ENCODE assay signal across 8 mouse cellular contexts in genomic region chr15:98617176-98617537, GRCm38 (mm10). TPM values are rescaled to one million over a fixed set of nuclear protein-coding genes. Genes with fewer than 3 reads are reported as not detected.
DNase-seq lines count a peak whose midpoint lies in the region; ATAC-seq and TF ChIP-seq lines count a peak whose summit lies in the region.

No protein-coding gene starts in this region.

- peak overlapping the region; percentile 28; the same call in 1 of the 2 replicates for H3K9ac ChIP-seq in heart, embryonic 11.5 days (ENCODE audit: low read depth, low read length)
- 0 out of 2 replicates have a peak overlapping the region, but pooled peaks have one; percentile 12 for H3K9ac ChIP-seq in kidney, embryonic 15.5 days
- H3K9ac ChIP-seq in liver, embryonic 14.5 days (replicated peaks): 0 out of 2 replicates have a peak overlapping the region, but pooled peaks have one; percentile 25

- no peak for ATAC-seq in heart, embryonic 11.5 days (replicated peaks; ENCODE audit: insufficient number of reproducible peaks, low FRiP score, low TSS enrichment)
- peak; percentile 52; the same call in 1 of the 2 replicates for ATAC-seq in kidney, embryonic 15.5 days (replicated peaks; ENCODE audit: low FRiP score)
- peak; percentile 14; the same call in 1 of the 2 replicates for ATAC-seq in liver, embryonic 14.5 days (ENCODE audit: insufficient read depth)
- ATAC-seq in neutrophil, adult 5-6 weeks (ENCODE audit: extremely low read depth, insufficient number of reproducible peaks, low FRiP score, poor library complexity, severe bottlenecking): peak; percentile 26; the same call in 1 of the 2 replicates

- peak; percentile 55 for DNase-seq in CD4-positive helper T cell, adult 2 months (ENCODE audit: low read depth, low spot score)
- peak; percentile 76 for DNase-seq in adrenal gland, adult 2 months
- peak; percentile 89 for DNase-seq in embryonic facial prominence, embryonic 10.5 days (ENCODE audit: low spot score)
- no peak for DNase-seq in liver, embryonic 14.5 days (ENCODE audit: low read depth in 3 of 3, low spot score in 3 of 3)
- DNase-seq in urinary bladder, postnatal 25 days (ENCODE audit: low spot score): peak; percentile 81

- H3K27me3 ChIP-seq in embryonic facial prominence, embryonic 10.5 days (replicated peaks; ENCODE audit: low read depth, poor library complexity, severe bottlenecking): peaks cover 22% of the 10 kb centered on the region
- no peaks in the 10 kb centered on the region; the same call in 1 of the 2 replicates for H3K27me3 ChIP-seq in heart, embryonic 11.5 days (ENCODE audit: control insufficient read depth, insufficient read depth, low read length)
- peaks cover 6% of the 10 kb centered on the region; the same call in 1 of the 2 replicates for H3K27me3 ChIP-seq in kidney, embryonic 15.5 days
- peaks cover 12% of the 10 kb centered on the region for H3K27me3 ChIP-seq in liver, embryonic 14.5 days (ENCODE audit: control insufficient read depth, insufficient read depth, low read length)

- no peak for TF ChIP-seq EP300 in liver, embryonic 14.5 days (IDR thresholded peaks at IDR 0.05; ENCODE audit: low read depth)

- H3K36me3 ChIP-seq in embryonic facial prominence, embryonic 10.5 days (replicated peaks): no peaks in the 10 kb centered on the region
- H3K36me3 ChIP-seq in heart, embryonic 11.5 days (ENCODE audit: control insufficient read depth, insufficient read depth, low read length): no peaks in the 10 kb centered on the region
- no peaks in the 10 kb centered on the region for H3K36me3 ChIP-seq in kidney, embryonic 15.5 days
- H3K36me3 ChIP-seq in liver, embryonic 14.5 days (replicated peaks; ENCODE audit: control insufficient read depth, insufficient read depth, low read depth): no peaks in the 10 kb centered on the region

- peak overlapping the region; percentile 54 for H3K4me2 ChIP-seq in heart, embryonic 11.5 days
- H3K4me2 ChIP-seq in kidney, embryonic 15.5 days: peak overlapping the region; percentile 45
- H3K4me2 ChIP-seq in liver, embryonic 14.5 days (ENCODE audit: low read depth): peak overlapping the region; percentile 23

- peak; percentile 89 for TF ChIP-seq CTCF in liver, embryonic 14.5 days (IDR thresholded peaks at IDR 0.05; ENCODE audit: low read depth)

- H3K9me3 ChIP-seq in embryonic facial prominence, embryonic 10.5 days: peaks cover 4% of the 10 kb centered on the region; the same call in 1 of the 2 replicates
- no peaks in the 10 kb centered on the region for H3K9me3 ChIP-seq in heart, embryonic 11.5 days (replicated peaks; ENCODE audit: control insufficient read depth, low read length)
- no peaks in the 10 kb centered on the region for H3K9me3 ChIP-seq in kidney, embryonic 15.5 days (replicated peaks)
- H3K9me3 ChIP-seq in liver, embryonic 14.5 days (ENCODE audit: control insufficient read depth, low read length): no peaks in the 10 kb centered on the region

- 2% methylated on average over 12 of the region's 12 CpGs for WGBS in embryonic facial prominence, embryonic 10.5 days
- WGBS in heart, embryonic 11.5 days (ENCODE audit: insufficient replicate concordance): 1% methylated on average over 12 of the region's 12 CpGs
- 1% methylated on average over 12 of the region's 12 CpGs for WGBS in kidney, embryonic 15.5 days
- WGBS in liver, embryonic 14.5 days (ENCODE audit: insufficient replicate concordance): under 1% methylated on average over 12 of the region's 12 CpGs

- H3K27ac ChIP-seq in embryonic facial prominence, embryonic 10.5 days (replicated peaks): no peak overlapping the region
- no peak overlapping the region for H3K27ac ChIP-seq in heart, embryonic 11.5 days (ENCODE audit: low read depth, low read length)
- no peak overlapping the region for H3K27ac ChIP-seq in kidney, embryonic 15.5 days
- H3K27ac ChIP-seq in liver, embryonic 14.5 days: no peak overlapping the region

- peak overlapping the region; percentile 11 for H3K4me3 ChIP-seq in embryonic facial prominence, embryonic 10.5 days
- H3K4me3 ChIP-seq in heart, embryonic 11.5 days (ENCODE audit: low read depth, low read length): no peak overlapping the region
- H3K4me3 ChIP-seq in kidney, embryonic 15.5 days (replicated peaks): no peak overlapping the region; the same call in 1 of the 2 replicates
- no peak overlapping the region for H3K4me3 ChIP-seq in liver, embryonic 14.5 days (ENCODE audit: insufficient read depth in 1 of 2, low read depth in 2 of 2, low read length in 2 of 2)

- H3K4me1 ChIP-seq in embryonic facial prominence, embryonic 10.5 days: peaks cover 16% of the 10 kb centered on the region
- peaks cover 27% of the 10 kb centered on the region for H3K4me1 ChIP-seq in heart, embryonic 11.5 days (ENCODE audit: control insufficient read depth, insufficient read depth, low read length)
- peaks cover 14% of the 10 kb centered on the region for H3K4me1 ChIP-seq in kidney, embryonic 15.5 days
- H3K4me1 ChIP-seq in liver, embryonic 14.5 days (replicated peaks; ENCODE audit: control insufficient read depth in 2 of 2, insufficient read depth in 2 of 2, low read length in 1 of 2): peaks cover 0 to 3% of the 10 kb centered on the region in 2 experiments; a peak in 2 of 4 replicates

RNA-seq across cellular contexts. Expression of gene Adcy6, which starts 7.3 kb away (rescaled TPM):
- 10 to 100 TPM; 35.5 to 67.1 TPM for total RNA-seq in adrenal gland, adult 2 months (2021)
- 44.6 and 49.2 TPM in 2 replicates for polyA plus RNA-seq in adrenal gland, adult 2 months (2012; rRNA removed)
- polyA plus RNA-seq in embryonic facial prominence, embryonic 10.5 days (2016; fragmentation: Nextera tagmentation; extraction: Ambion mirVana): 11.6 and 14.0 TPM in 2 replicates
- 24.5 and 34.8 TPM in 2 replicates for polyA plus RNA-seq in heart, embryonic 11.5 days (2014; fragmentation: Nextera tagmentation; extraction: Ambion mirVana)
- polyA plus RNA-seq in kidney, embryonic 15.5 days (2015; fragmentation: Nextera tagmentation; extraction: Ambion mirVana): 23.6 and 25.4 TPM in 2 replicates
- 11.3 and 13.1 TPM in 2 replicates for polyA plus RNA-seq in liver, embryonic 14.5 days (2012; rRNA removed)
- 4.2 and 5.7 TPM in 2 replicates for polyA plus RNA-seq in liver, embryonic 14.5 days (2014; fragmentation: Nextera tagmentation; extraction: Ambion mirVana)
- total RNA-seq in neutrophil, adult 5-6 weeks (2017): 2.0 and 2.8 TPM in 2 replicates

RNA-seq across cellular contexts. Expression of gene Cacnb3, which starts 13.5 kb away (rescaled TPM):
- 10 to 100 TPM; 12.8 to 17.7 TPM for total RNA-seq in adrenal gland, adult 2 months (2021)
- polyA plus RNA-seq in adrenal gland, adult 2 months (2012; rRNA removed): 25.9 and 31.1 TPM in 2 replicates
- polyA plus RNA-seq in embryonic facial prominence, embryonic 10.5 days (2016; fragmentation: Nextera tagmentation; extraction: Ambion mirVana): 32.3 and 37.0 TPM in 2 replicates
- polyA plus RNA-seq in heart, embryonic 11.5 days (2014; fragmentation: Nextera tagmentation; extraction: Ambion mirVana): 9.8 and 9.9 TPM in 2 replicates
- 29.8 and 36.6 TPM in 2 replicates for polyA plus RNA-seq in kidney, embryonic 15.5 days (2015; fragmentation: Nextera tagmentation; extraction: Ambion mirVana)
- polyA plus RNA-seq in liver, embryonic 14.5 days (2012; rRNA removed): 0.85 and 1.5 TPM in 2 replicates
- polyA plus RNA-seq in liver, embryonic 14.5 days (2014; fragmentation: Nextera tagmentation; extraction: Ambion mirVana): 0.27 and 0.42 TPM in 2 replicates
- total RNA-seq in neutrophil, adult 5-6 weeks (2017): not detected in 2 replicates

RNA-seq across cellular contexts. Expression of gene Ddx23, which starts 45.5 kb away (rescaled TPM):
- total RNA-seq in adrenal gland, adult 2 months (2021): 10 to 100 TPM; 65.5 to 84.6 TPM
- polyA plus RNA-seq in adrenal gland, adult 2 months (2012; rRNA removed): 25.6 and 27.7 TPM in 2 replicates
- polyA plus RNA-seq in embryonic facial prominence, embryonic 10.5 days (2016; fragmentation: Nextera tagmentation; extraction: Ambion mirVana): 31.2 and 32.1 TPM in 2 replicates
- 11.2 and 19.6 TPM in 2 replicates for polyA plus RNA-seq in heart, embryonic 11.5 days (2014; fragmentation: Nextera tagmentation; extraction: Ambion mirVana)
- 23.1 and 23.7 TPM in 2 replicates for polyA plus RNA-seq in kidney, embryonic 15.5 days (2015; fragmentation: Nextera tagmentation; extraction: Ambion mirVana)
- polyA plus RNA-seq in liver, embryonic 14.5 days (2012; rRNA removed): 16.5 and 23.4 TPM in 2 replicates
- polyA plus RNA-seq in liver, embryonic 14.5 days (2014; fragmentation: Nextera tagmentation; extraction: Ambion mirVana): 11.0 and 11.7 TPM in 2 replicates
- 109 and 114 TPM in 2 replicates for total RNA-seq in neutrophil, adult 5-6 weeks (2017)

RNA-seq across cellular contexts. Expression of gene 4930415O20Rik, which starts 46.4 kb away (rescaled TPM):
- total RNA-seq in adrenal gland, adult 2 months (2021): under 1 TPM; 0.58 to 0.59 TPM
- polyA plus RNA-seq in adrenal gland, adult 2 months (2012; rRNA removed): 0.22 TPM in 1 of 2 replicates, not detected in the other
- 0.39 TPM in 1 of 2 replicates, not detected in the other for polyA plus RNA-seq in embryonic facial prominence, embryonic 10.5 days (2016; fragmentation: Nextera tagmentation; extraction: Ambion mirVana)
- polyA plus RNA-seq in heart, embryonic 11.5 days (2014; fragmentation: Nextera tagmentation; extraction: Ambion mirVana): 0.73 and 1.0 TPM in 2 replicates
- 0.76 TPM in 1 of 2 replicates, not detected in the other for polyA plus RNA-seq in kidney, embryonic 15.5 days (2015; fragmentation: Nextera tagmentation; extraction: Ambion mirVana)
- polyA plus RNA-seq in liver, embryonic 14.5 days (2012; rRNA removed): not detected in 2 replicates
- polyA plus RNA-seq in liver, embryonic 14.5 days (2014; fragmentation: Nextera tagmentation; extraction: Ambion mirVana): not detected in 2 replicates
- total RNA-seq in neutrophil, adult 5-6 weeks (2017): 1.6 TPM in 1 of 2 replicates, not detected in the other

RNA-seq across cellular contexts. Expression of gene Ccnt1, which starts 46.4 kb away (rescaled TPM):
- 10 to 100 TPM; 42.2 to 66.4 TPM for total RNA-seq in adrenal gland, adult 2 months (2021)
- 3.9 and 5.8 TPM in 2 replicates for polyA plus RNA-seq in adrenal gland, adult 2 months (2012; rRNA removed)
- polyA plus RNA-seq in embryonic facial prominence, embryonic 10.5 days (2016; fragmentation: Nextera tagmentation; extraction: Ambion mirVana): 64.5 and 64.6 TPM in 2 replicates
- 38.1 and 42.3 TPM in 2 replicates for polyA plus RNA-seq in heart, embryonic 11.5 days (2014; fragmentation: Nextera tagmentation; extraction: Ambion mirVana)
- polyA plus RNA-seq in kidney, embryonic 15.5 days (2015; fragmentation: Nextera tagmentation; extraction: Ambion mirVana): 61.0 and 66.4 TPM in 2 replicates
- polyA plus RNA-seq in liver, embryonic 14.5 days (2012; rRNA removed): 6.1 and 8.2 TPM in 2 replicates
- 23.7 and 24.7 TPM in 2 replicates for polyA plus RNA-seq in liver, embryonic 14.5 days (2014; fragmentation: Nextera tagmentation; extraction: Ambion mirVana)
- 105 and 123 TPM in 2 replicates for total RNA-seq in neutrophil, adult 5-6 weeks (2017)

Comparison
In these comparisons a context has a peak if more than half of its experiments do, and no peak if none do; other contexts are left out.
1. DNase-seq: peak in CD4-positive helper T cell, adult 2 months (single experiment), adrenal gland, adult 2 months (single experiment), embryonic facial prominence, embryonic 10.5 days (single experiment) and urinary bladder, postnatal 25 days (single experiment); none in liver, embryonic 14.5 days (0 of 3).
2. Peak in every context shown above with its lines, with median percentiles within 50 percentile points of each other: H3K4me2 ChIP-seq and H3K9ac ChIP-seq.